Mouse (Mus musculus) heart, embryonic 14.5 days (tissue): ENCODE data around the gene Ptbp1. TPM values are rescaled to one million over a fixed set of nuclear protein-coding genes. Genes with fewer than 3 reads are reported as not detected.
"Not testable (repeated sequence)": the region's sequence is repeated elsewhere in the genome, so short reads cannot be mapped to it uniquely, and the experiment has no call there.

Source experiments
- ATAC-seq: fragments of 200-750 bp; cut with Nextera tagmentation; 2 replicates; pipeline ENCODE4 v1.8.0; 2017; ENCODE audit warnings: low read depth, moderate TSS enrichment; ENCODE audit not compliant: insufficient number of reproducible peaks, insufficient read depth, low FRiP score
- H3K27ac ChIP-seq, 2 experiments: fragments of 200-500 bp in 1 of 2; fragments of 300-500 bp in 1 of 2; sonication (generic) in 1 of 2; replicated peaks in 1 of 2; 2 replicates each; pipeline ENCODE4 v1.5.1; 2012 to 2014; ENCODE audit warnings: low read depth in 2 of 2, low read length in 2 of 2, control low read depth in 1 of 2, mild to moderate bottlenecking in 1 of 2, mixed read lengths in 1 of 2; ENCODE audit not compliant: control insufficient read depth in 1 of 2, insufficient read depth in 1 of 2
- H3K27me3 ChIP-seq: fragments of 300-500 bp; sonication (generic); 2 replicates; pipeline ENCODE4 v1.6.1; 2014; ENCODE audit warnings: mild to moderate bottlenecking, low read length, control low read depth; ENCODE audit not compliant: control insufficient read depth, insufficient read depth
- H3K36me3 ChIP-seq: fragments of 300-500 bp; sonication (generic); 2 replicates; pipeline ENCODE4 v1.6.1; 2014; ENCODE audit warnings: mild to moderate bottlenecking, control low read depth, low read length, mixed read lengths; ENCODE audit not compliant: control insufficient read depth, insufficient read depth
- H3K4me1 ChIP-seq, 2 experiments: fragments of 200-500 bp in 1 of 2; fragments of 300-500 bp in 1 of 2; sonication (generic) in 1 of 2; 2 replicates each; pipeline ENCODE4 v1.6.1; 2012 to 2014; ENCODE audit warnings: low read length in 2 of 2, control low read depth in 1 of 2, mixed read lengths in 1 of 2; ENCODE audit not compliant: control insufficient read depth in 2 of 2, insufficient read depth in 2 of 2
- H3K4me2 ChIP-seq: fragments of 300-500 bp; sonication (generic); 2 replicates; pipeline ENCODE4 v1.6.1; 2014; ENCODE audit warnings: mild to moderate bottlenecking, low read length
- H3K4me3 ChIP-seq, 2 experiments: fragments of 200-500 bp in 1 of 2; fragments of 300-500 bp in 1 of 2; sonication (generic) in 1 of 2; 2 replicates each; pipeline ENCODE4 v1.5.1; 2012 to 2014; ENCODE audit warnings: low read length in 2 of 2, mild to moderate bottlenecking in 2 of 2, control low read depth in 1 of 2, low read depth in 1 of 2, moderate library complexity in 1 of 2; ENCODE audit not compliant: control insufficient read depth in 1 of 2, insufficient read depth in 1 of 2
- H3K9ac ChIP-seq: fragments of 300-500 bp; sonication (generic); 2 replicates; pipeline ENCODE4 v1.6.1; 2014; ENCODE audit warnings: mild to moderate bottlenecking, low read length
- H3K9me3 ChIP-seq: fragments of 300-500 bp; sonication (generic); 2 replicates; pipeline ENCODE4 v1.6.1; 2016; ENCODE audit warnings: low read length, control low read depth; ENCODE audit not compliant: control insufficient read depth
- whole genome bisulfite sequencing: fragments of 180-500 bp; shearing (Covaris S2); extraction: QIAGEN DNeasy Blood & Tissue Kit; methylation state at CpG from one replicate; pipeline ENCODE4 v1.1.7; 2014; 5-methylcytosine and 5-hydroxymethylcytosine counted together
- polyA plus RNA-seq: library from polyadenylated mRNA; unstranded; fragments of >200 nt; fragmentation: Nextera tagmentation; extraction: Ambion mirVana; gene quantifications from 2 replicates; pipeline ENCODE4 v1.2.1, GENCODE M21; 2014

Gene Ptbp1
- polyA plus RNA-seq, 1 experiment from 2014 or later = 78.9 TPM

GRCm38 (mm10) chr10:79884938-79885337, 30.7 kb downstream of the Ptbp1 start:
- not testable (repeated sequence) for H3K9ac ChIP-seq, H3K36me3 ChIP-seq, ATAC-seq, H3K4me2 ChIP-seq, H3K27me3 ChIP-seq, H3K9me3 ChIP-seq, H3K4me3 ChIP-seq, H3K27ac ChIP-seq
- peaks cover 9 to 13% of the 10 kb centered on the region in 2 experiments for H3K4me1 ChIP-seq
- WGBS = 71% methylated on average over 2 of the region's 3 CpGs

- 78% methylated on average over 6 of the region's 6 CpGs for WGBS
- H3K36me3 ChIP-seq = no peaks in the 10 kb centered on the region
- H3K27ac ChIP-seq = no peak within 1 kb of the TSS
- peaks cover 6% of the 10 kb centered on the region; the same call in 1 of the 2 replicates for H3K27me3 ChIP-seq
- no peak within 1 kb of the TSS for H3K9ac ChIP-seq
- no peaks in the 10 kb centered on the region for H3K9me3 ChIP-seq
- no peak for ATAC-seq
- peaks cover 9 to 13% of the 10 kb centered on the region in 2 experiments for H3K4me1 ChIP-seq
- H3K4me3 ChIP-seq = no peak within 1 kb of the TSS
- no peak within 1 kb of the TSS for H3K4me2 ChIP-seq
Measured at GRCm38 (mm10) chr10:79886054-79886453, 31.8 kb downstream of the Ptbp1 start, which contains the start of gene Elane. Gene Elane, plus strand, starts transcription at chr10:79886247.

- H3K9me3 ChIP-seq = no peaks in the 10 kb centered on the region
- no peaks in the 10 kb centered on the region for H3K36me3 ChIP-seq
- no peak overlapping the region for H3K4me2 ChIP-seq
- peaks cover 6% of the 10 kb centered on the region; the same call in 1 of the 2 replicates for H3K27me3 ChIP-seq
- H3K4me1 ChIP-seq = peaks cover 9 to 12% of the 10 kb centered on the region in 2 experiments
- no peak for ATAC-seq
- 85% methylated on average over 8 of the region's 8 CpGs for WGBS
- H3K4me3 ChIP-seq = no peak overlapping the region
- no peak overlapping the region for H3K9ac ChIP-seq
- H3K27ac ChIP-seq = no peak overlapping the region
Measured at GRCm38 (mm10) chr10:79886611-79887010, 32.4 kb downstream of the Ptbp1 start.

GRCm38 (mm10) chr10:79889386-79889785, 35.2 kb downstream of the Ptbp1 start:
- no peak overlapping the region for H3K4me3 ChIP-seq
- ATAC-seq = no peak
- no peak overlapping the region for H3K9ac ChIP-seq
- 87% methylated on average over 2 of the region's 2 CpGs for WGBS
- H3K4me1 ChIP-seq = no peaks in the 10 kb centered on the region
- H3K36me3 ChIP-seq = peaks cover 5% of the 10 kb centered on the region; the same call in 1 of the 2 replicates
- H3K27ac ChIP-seq = no peak overlapping the region
- H3K4me2 ChIP-seq = no peak overlapping the region
- no peaks in the 10 kb centered on the region for H3K9me3 ChIP-seq
- H3K27me3 ChIP-seq = no peaks in the 10 kb centered on the region

GRCm38 (mm10) chr10:79890670-79891069, 36.4 kb downstream of the Ptbp1 start, which contains the start of gene Cfd:
Gene Cfd, plus strand, starts transcription at chr10:79890853.
- no peaks in the 10 kb centered on the region for H3K27me3 ChIP-seq
- H3K36me3 ChIP-seq = peaks cover 13% of the 10 kb centered on the region
- H3K27ac ChIP-seq = no peak within 1 kb of the TSS
- no peaks in the 10 kb centered on the region for H3K9me3 ChIP-seq
- WGBS = 33% methylated on average over 5 of the region's 5 CpGs
- no peak within 1 kb of the TSS for H3K4me2 ChIP-seq
- H3K9ac ChIP-seq = no peak within 1 kb of the TSS
- no peak for ATAC-seq
- H3K4me3 ChIP-seq = no peak within 1 kb of the TSS
- no peaks in the 10 kb centered on the region for H3K4me1 ChIP-seq

- not testable (repeated sequence) for H3K9ac ChIP-seq, H3K27ac ChIP-seq, H3K4me3 ChIP-seq, H3K9me3 ChIP-seq, ATAC-seq, H3K4me1 ChIP-seq, H3K4me2 ChIP-seq, H3K27me3 ChIP-seq
- WGBS = 42% methylated on average over 22 of the region's 22 CpGs
- peaks cover 32% of the 10 kb centered on the region for H3K36me3 ChIP-seq
Measured at GRCm38 (mm10) chr10:79892451-79893118, 38.4 kb downstream of the Ptbp1 start.

GRCm38 (mm10) chr10:79896306-79896705, 42.1 kb downstream of the Ptbp1 start:
- 91% methylated on average over 16 of the region's 16 CpGs for WGBS
- no peak for ATAC-seq

GRCm38 (mm10) chr10:79896814-79897213, 42.6 kb downstream of the Ptbp1 start:
- H3K27me3 ChIP-seq = no peaks in the 10 kb centered on the region
- no peaks in the 10 kb centered on the region for H3K4me1 ChIP-seq
- peaks cover 72% of the 10 kb centered on the region for H3K36me3 ChIP-seq
- H3K9me3 ChIP-seq = no peaks in the 10 kb centered on the region
- WGBS = 89% methylated on average over 13 of the region's 13 CpGs
- no peak overlapping the region for H3K4me3 ChIP-seq
- no peak overlapping the region for H3K4me2 ChIP-seq
- H3K27ac ChIP-seq = no peak overlapping the region
- no peak for ATAC-seq
- no peak overlapping the region for H3K9ac ChIP-seq

More at GRCm38 (mm10) chr10:79896306-79896705, 42.1 kb downstream of the Ptbp1 start:
- Histone ChIP-seq H3K9ac (no peak overlapping the region), H3K27me3 (no peaks in the 10 kb centered on the region), H3K9me3 (no peaks in the 10 kb centered on the region), H3K4me2 (no peak overlapping the region), H3K36me3 (peaks cover 67% of the 10 kb centered on the region), H3K4me1 (no peaks in the 10 kb centered on the region), H3K27ac (no peak overlapping the region), H3K4me3 (no peak overlapping the region)
